Mouse (Mus musculus) spleen, adult 2 months (tissue): ENCODE results near the gene Pecam1.

Experiments
- CTCF ChIP-seq: fragments of 200-500 bp; IDR thresholded peaks from 2 replicates; pipeline ENCODE4 v1.5.1; 2011; ENCODE audit warnings: mild to moderate bottlenecking, inconsistent platforms; ENCODE audit not compliant: insufficient read depth, insufficient read length, insufficient replicate concordance; ENCODE audit errors: extremely low read depth
- POLR2A ChIP-seq: fragments of 200-500 bp; IDR thresholded peaks from 2 replicates; pipeline ENCODE4 v1.6.1; 2011; ENCODE audit warnings: low read depth, low read length, inconsistent platforms

DNA sequence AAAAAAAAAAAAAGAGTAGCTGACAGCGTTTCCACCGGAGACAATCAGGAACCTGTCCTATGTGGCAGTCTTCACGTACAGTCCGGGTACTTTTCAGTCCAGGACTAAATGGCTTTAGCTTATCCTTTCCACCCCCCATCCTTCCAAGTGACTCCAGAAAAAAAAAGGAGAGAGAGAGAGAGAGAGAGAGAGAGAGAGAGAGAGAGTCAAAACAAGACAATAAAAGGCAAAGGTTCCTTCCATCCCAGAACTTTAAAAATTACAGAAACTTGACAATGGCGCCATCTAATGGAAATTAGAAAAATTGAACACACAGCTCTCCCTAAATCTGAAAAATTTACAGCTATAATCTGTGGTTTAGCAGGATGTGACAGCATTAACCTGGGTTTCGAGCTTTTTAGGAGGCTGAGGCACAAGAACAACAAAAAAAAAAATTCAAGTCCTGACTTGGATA lies 8.0 kb downstream of the Pecam1 start:
- TF ChIP-seq POLR2A (no peak), CTCF (no peak)
